Mouse (Mus musculus) limb, embryonic 14.5 days (tissue): ENCODE data around the gene Zfp617. TPM values are rescaled to one million over a fixed set of nuclear protein-coding genes. Genes with fewer than 3 reads are reported as not detected.

Source experiments
- ATAC-seq: fragments of 200-750 bp; cut with Nextera tagmentation; 2 replicates; pipeline ENCODE4 v1.8.0; 2017; ENCODE audit warnings: low read depth, moderate number of reproducible peaks, moderate TSS enrichment; ENCODE audit not compliant: low FRiP score
- DNase-seq: peaks from one replicate; pipeline ENCODE4 v3.0.0-alpha.2; 2015; ENCODE audit warnings: low spot score
- H3K27ac ChIP-seq: fragments of 300-500 bp; sonication (generic); replicated peaks from 2 replicates; pipeline ENCODE4 v1.5.1; 2014; ENCODE audit warnings: low read depth, mild to moderate bottlenecking, low read length, moderate library complexity, mixed read lengths
- H3K27me3 ChIP-seq: fragments of 300-500 bp; sonication (generic); 2 replicates; pipeline ENCODE4 v1.6.1; 2014; ENCODE audit warnings: low read length, mixed read lengths; ENCODE audit not compliant: control insufficient read depth, insufficient read depth
- H3K36me3 ChIP-seq: fragments of 300-500 bp; sonication (generic); 2 replicates; pipeline ENCODE4 v1.6.1; 2014; ENCODE audit warnings: mild to moderate bottlenecking, low read length, moderate library complexity, mixed read lengths; ENCODE audit not compliant: control insufficient read depth, insufficient read depth
- H3K4me1 ChIP-seq: fragments of 300-500 bp; sonication (generic); 2 replicates; pipeline ENCODE4 v1.6.1; 2014; ENCODE audit warnings: antibody characterized with exemption, low read length, mixed read lengths; ENCODE audit not compliant: control insufficient read depth, insufficient read depth
- H3K4me2 ChIP-seq: fragments of 300-500 bp; sonication (generic); replicated peaks from 2 replicates; pipeline ENCODE4 v1.6.1; 2014; ENCODE audit warnings: low read depth, mild to moderate bottlenecking, low read length, moderate library complexity; ENCODE audit not compliant: severe bottlenecking
- H3K4me3 ChIP-seq: fragments of 300-500 bp; sonication (generic); replicated peaks from 2 replicates; pipeline ENCODE4 v1.5.1; 2014; ENCODE audit warnings: low read length
- H3K9ac ChIP-seq: fragments of 300-500 bp; sonication (generic); 2 replicates; pipeline ENCODE4 v1.6.1; 2014; ENCODE audit warnings: mild to moderate bottlenecking, low read depth, low read length, moderate library complexity; ENCODE audit not compliant: severe bottlenecking
- H3K9me3 ChIP-seq: fragments of 300-500 bp; sonication (generic); 2 replicates; pipeline ENCODE4 v1.6.1; 2016; ENCODE audit warnings: low read length; ENCODE audit not compliant: control insufficient read depth
- POLR2A ChIP-seq: fragments of 200-500 bp; IDR thresholded peaks from 2 replicates; pipeline ENCODE4 v1.8.0; 2012; ENCODE audit warnings: inconsistent platforms, mild to moderate bottlenecking, moderate library complexity, borderline replicate concordance; ENCODE audit not compliant: insufficient read depth, insufficient read length; ENCODE audit errors: extremely low read depth
- WGBS: fragments of 180-500 bp; shearing (Covaris S2); extraction: QIAGEN DNeasy Blood & Tissue Kit; methylation state at CpG from one replicate; pipeline ENCODE4 v1.1.7; 2014; 5-methylcytosine and 5-hydroxymethylcytosine counted together
- polyA plus RNA-seq, 2 experiments: library from polyadenylated mRNA; depleted of rRNA in 1 of 2; stranded (reverse) in 1 of 2; unstranded in 1 of 2; fragments of >200 nt; fragmentation: Nextera tagmentation in 1 of 2; extraction: Ambion mirVana in 1 of 2; gene quantifications; 2 replicates each; pipeline versions ENCODE4 v1.2.1 to v1.2.3; 2012 to 2014

Gene Zfp617
- polyA plus RNA-seq, 2 experiments: 14.9 to 21.2 TPM

- Histone ChIP-seq H3K4me1 (no peaks in the 10 kb centered on the region), H3K4me2 (no peak overlapping the region), H3K9ac (no peak overlapping the region), H3K36me3 (no peaks in the 10 kb centered on the region), H3K9me3 (peaks cover 6% of the 10 kb centered on the region; the same call in 1 of the 2 replicates), H3K27me3 (no peaks in the 10 kb centered on the region), H3K27ac (no peak overlapping the region), H3K4me3 (no peak overlapping the region)
- DNase-seq: no peak
- WGBS: 89% methylated on average over 1 of the region's 1 CpGs
- no peak for ATAC-seq
- TF ChIP-seq POLR2A: no peak
Measured at GRCm38 (mm10) chr8:71906809-71907208, 1.6 kb upstream of the Zfp617 start.

- Histone ChIP-seq H3K9me3 (peaks cover 6% of the 10 kb centered on the region; the same call in 1 of the 2 replicates), H3K4me3 (peak overlapping the region; percentile 75), H3K27me3 (no peaks in the 10 kb centered on the region), H3K36me3 (no peaks in the 10 kb centered on the region), H3K9ac (no peak overlapping the region), H3K4me2 (peak overlapping the region; percentile 59), H3K4me1 (no peaks in the 10 kb centered on the region), H3K27ac (peak overlapping the region; percentile 98)
- WGBS: 86% methylated on average over 5 of the region's 5 CpGs
- DNase-seq (no peak), ATAC-seq (no peak)
- no peak for TF ChIP-seq POLR2A
Measured at GRCm38 (mm10) chr8:71907798-71908257, 607 bp upstream of the Zfp617 start.

GRCm38 (mm10) chr8:71912286-71912685, 3.9 kb downstream of the Zfp617 start:
- Histone ChIP-seq H3K9me3 (peaks cover 11% of the 10 kb centered on the region; the same call in 1 of the 2 replicates), H3K4me1 (no peaks in the 10 kb centered on the region), H3K36me3 (peaks cover 23% of the 10 kb centered on the region), H3K27me3 (no peaks in the 10 kb centered on the region), H3K4me2 (no peak overlapping the region), H3K4me3 (no peak overlapping the region), H3K9ac (no peak overlapping the region), H3K27ac (no peak overlapping the region)
- no peak for ATAC-seq
- WGBS: 86% methylated on average over 2 of the region's 2 CpGs
- DNase-seq: no peak
- no peak for TF ChIP-seq POLR2A

GRCm38 (mm10) chr8:71922567-71923401, 14.3 kb downstream of the Zfp617 start:
- Histone ChIP-seq H3K9ac (peak overlapping the region; percentile 94), H3K4me2 (peak overlapping the region; percentile 53), H3K27ac (peak overlapping the region; percentile 97), H3K9me3 (no peaks in the 10 kb centered on the region), H3K36me3 (peaks cover 2% of the 10 kb centered on the region; the same call in 1 of the 2 replicates), H3K4me1 (peaks cover 3% of the 10 kb centered on the region; the same call in 1 of the 2 replicates), H3K4me3 (peak overlapping the region; percentile 71), H3K27me3 (no peaks in the 10 kb centered on the region)
- DNase-seq: peak; percentile 97
- ATAC-seq: peak; percentile 99
- TF ChIP-seq POLR2A: peak; percentile 76; the same call in 1 of the 2 replicates
- under 1% methylated on average over 34 of the region's 57 CpGs for WGBS

GRCm38 (mm10) chr8:71925791-71926190, 17.4 kb downstream of the Zfp617 start:
- Histone ChIP-seq H3K27me3 (no peaks in the 10 kb centered on the region), H3K27ac (no peak overlapping the region), H3K9ac (no peak overlapping the region), H3K4me3 (no peak overlapping the region), H3K9me3 (no peaks in the 10 kb centered on the region), H3K4me1 (peaks cover 3% of the 10 kb centered on the region; the same call in 1 of the 2 replicates), H3K4me2 (no peak overlapping the region), H3K36me3 (peaks cover 25% of the 10 kb centered on the region)
- ATAC-seq: no peak
- 94% methylated on average over 5 of the region's 5 CpGs for WGBS
- no peak for DNase-seq
- no peak for TF ChIP-seq POLR2A
